Mouse (Mus musculus) c-Kit-positive CD71-positive TER-119-negative erythroid progenitor cells, embryonic 14.5 days (primary cell): ENCODE measurements around the gene Prkar1b.

Source experiments
- DNase-seq: peaks from one replicate; pipeline ENCODE4 v3.0.0-alpha.2; 2013; ENCODE audit warnings: low read depth

Prkar1b gene

DNA sequence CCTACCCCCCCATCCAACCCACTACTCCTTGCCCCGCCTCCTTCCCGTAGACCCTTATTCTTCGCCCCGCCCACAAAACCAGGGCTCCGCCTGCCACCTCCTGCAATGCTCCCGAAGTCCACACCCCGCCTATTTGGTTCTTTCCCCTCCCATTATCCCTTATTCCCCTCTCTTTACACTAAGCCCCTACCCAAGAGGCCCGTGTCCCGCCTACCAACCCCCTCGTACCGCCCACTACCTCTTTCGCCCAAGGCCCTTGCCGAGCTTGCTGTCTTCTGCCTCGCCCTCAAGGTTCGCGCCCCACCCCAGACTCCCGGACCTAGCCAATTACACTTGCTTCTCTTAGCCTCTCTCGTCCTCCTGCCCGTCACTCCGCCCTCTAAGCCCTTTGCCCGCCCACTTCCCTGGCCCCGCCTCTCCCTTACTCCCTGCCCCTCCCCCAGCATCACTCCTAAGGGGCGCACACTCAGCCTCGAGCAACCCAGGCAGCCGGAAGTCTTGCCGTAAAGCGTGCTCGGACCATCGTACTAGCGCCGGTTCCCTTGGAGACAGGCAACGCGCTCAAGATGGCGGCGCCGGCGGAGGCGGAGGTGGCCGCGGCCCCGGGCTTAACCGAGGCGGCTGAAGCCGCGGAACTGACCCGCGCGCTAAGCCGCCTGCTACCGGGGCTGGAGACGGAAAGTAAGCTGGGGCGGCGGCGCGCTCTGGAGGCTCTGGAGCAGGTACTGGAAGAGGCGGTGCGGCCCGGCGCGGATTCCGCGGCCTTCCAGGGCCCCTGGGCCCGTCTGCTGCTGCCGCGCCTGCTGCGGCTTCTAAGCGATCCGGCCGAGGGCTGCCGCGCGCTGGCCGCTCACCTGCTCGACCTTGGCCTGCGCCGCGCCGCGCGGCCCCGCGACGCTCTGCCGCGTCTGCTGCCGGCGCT lies at the start of gene Prkar1b, which contains the start of gene Dnaaf5:
Gene Prkar1b, minus strand, starts transcription at position 321 of the 922 bp plus-strand sequence.
Gene Dnaaf5, plus strand, starts transcription at position 543 of the 922 bp plus-strand sequence.
- peak; percentile 98 for DNase-seq

DNA sequence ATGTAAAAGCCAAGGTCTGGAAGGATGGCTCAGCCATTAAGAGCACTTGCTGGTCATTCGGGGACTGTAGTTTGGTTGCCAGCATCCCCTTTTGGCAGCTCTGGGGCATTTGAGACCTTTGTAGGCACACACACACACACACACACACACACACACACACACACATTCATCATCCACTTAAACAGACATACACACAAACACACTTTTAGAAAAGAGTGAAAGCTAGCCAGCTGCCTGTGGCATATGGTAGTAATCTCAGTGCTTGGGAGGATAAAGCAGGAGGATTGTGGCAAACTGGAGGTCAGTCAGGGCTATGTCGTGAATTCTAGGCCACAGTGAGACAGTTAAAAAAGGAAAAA lies 49.8 kb upstream of the Prkar1b start:
- no peak for DNase-seq

DNA sequence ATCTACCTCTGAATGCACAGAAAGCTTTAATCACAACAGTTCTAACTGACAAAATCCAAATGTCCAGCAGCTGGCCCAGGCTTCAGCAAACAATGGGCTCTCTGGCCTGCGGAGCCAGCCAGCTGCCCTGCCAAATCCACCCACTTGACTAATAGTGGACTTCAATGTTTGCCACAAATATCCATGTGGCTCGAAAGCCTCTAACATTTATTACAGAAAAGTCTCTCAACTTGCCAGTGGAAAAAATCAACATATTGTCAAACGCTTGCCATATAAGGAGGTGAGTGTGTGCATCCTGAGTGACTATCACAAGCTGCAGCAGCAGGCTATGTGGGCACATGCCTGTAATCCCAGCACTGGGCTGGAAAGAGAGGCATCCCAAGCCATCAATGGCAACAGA lies 49.0 kb upstream of the Prkar1b start:
- no peak for DNase-seq

DNA sequence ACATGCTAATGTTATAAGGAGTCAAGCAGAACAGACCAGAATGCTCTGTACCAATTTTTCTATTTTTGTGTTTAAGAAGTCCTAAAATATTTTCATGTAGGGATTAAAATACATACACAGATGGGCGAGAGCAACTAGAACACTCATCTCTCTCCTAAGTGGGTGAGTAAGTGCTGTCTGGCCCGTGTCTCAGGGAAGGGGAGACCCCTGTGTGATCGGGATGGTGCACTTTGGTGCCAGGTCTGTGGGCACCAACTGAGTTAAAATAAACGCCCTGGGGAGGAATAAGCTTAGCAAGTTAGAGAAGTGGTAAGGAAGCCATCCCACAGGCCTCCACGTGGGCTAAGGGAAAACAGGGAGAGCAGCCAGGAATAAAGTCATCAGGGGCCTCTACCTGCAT lies 41.2 kb upstream of the Prkar1b start:
- DNase-seq, result no peak

DNA sequence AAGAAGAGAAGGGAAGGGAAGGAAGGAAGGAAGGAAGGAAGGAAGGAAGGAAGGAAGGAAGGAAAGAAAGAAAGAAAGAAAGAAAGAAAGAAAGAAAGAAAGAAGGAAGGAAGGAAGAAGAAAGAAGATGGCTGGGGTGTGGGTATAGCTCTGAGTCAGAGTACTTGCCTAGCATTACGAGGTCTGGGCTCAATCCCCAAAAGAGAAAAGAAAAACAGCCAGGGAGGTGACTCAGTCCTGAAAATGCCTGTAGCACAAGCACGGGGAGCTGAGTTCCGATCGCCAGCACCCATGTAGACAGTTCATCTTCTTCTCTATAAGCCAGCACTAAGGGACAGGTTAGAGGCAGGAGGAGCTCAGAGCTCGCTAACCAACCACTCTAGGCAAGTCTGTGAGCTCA lies 39.9 kb upstream of the Prkar1b start:
- no peak for DNase-seq

DNA sequence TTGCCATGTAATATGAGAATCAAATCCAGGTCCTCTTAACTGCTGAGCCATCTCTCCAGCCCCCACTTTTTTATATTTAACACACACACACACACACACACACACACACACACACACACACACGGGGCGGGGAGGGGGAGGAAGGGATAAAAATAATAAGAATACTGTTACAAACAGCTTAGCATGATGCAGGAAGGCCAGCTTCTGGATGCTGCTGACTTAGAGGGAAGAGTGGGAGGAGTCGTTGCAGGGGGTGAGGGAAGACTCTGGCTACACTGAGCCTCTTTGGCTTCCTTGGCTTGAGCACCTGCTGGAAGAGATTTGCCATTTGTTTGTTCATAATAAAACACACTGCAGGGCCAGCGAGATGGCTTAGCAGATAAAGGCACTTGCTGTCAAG lies 35.1 kb upstream of the Prkar1b start:
- DNase-seq, result no peak

DNA sequence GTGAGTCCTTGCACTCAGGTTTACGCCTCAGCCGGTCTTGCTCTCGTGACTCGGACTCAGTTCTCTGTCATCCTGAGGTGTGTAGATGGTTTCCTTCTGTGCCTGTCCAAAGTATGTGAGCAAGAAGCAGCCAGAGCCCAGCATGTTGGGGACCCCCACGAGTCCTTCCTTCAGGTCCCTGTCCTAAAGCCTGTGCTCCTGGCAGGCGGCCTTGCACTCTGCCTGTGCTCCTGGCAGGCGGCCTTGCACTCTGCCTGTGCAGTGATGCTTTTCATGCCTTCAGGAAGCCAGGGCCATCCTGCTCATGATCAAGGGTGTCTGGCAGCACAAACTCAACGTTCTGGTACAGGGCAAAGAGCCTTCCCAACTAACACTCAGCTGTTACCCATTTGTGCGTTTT lies 33.8 kb upstream of the Prkar1b start:
- DNase-seq, result no peak

DNA sequence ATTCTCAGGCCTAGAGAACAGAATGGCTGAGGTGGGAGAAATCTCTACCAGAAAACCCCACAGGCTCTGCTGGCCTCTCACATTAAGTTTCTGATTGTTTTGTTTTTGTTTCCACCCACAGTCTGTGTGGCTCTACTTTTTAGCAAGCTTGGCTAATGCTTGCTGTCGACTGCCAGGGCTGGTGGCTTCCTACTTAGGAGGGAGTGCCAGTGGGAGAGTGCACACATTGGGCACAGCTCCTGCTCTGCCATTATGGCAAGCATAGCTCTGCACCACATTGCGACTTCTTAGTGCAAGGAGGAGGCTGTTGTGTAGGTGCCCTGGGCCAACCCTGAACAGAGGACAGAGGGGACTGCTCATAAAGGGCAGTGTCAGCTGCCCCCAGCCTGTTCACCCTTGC lies 33.3 kb upstream of the Prkar1b start:
- DNase-seq, result no peak

DNA sequence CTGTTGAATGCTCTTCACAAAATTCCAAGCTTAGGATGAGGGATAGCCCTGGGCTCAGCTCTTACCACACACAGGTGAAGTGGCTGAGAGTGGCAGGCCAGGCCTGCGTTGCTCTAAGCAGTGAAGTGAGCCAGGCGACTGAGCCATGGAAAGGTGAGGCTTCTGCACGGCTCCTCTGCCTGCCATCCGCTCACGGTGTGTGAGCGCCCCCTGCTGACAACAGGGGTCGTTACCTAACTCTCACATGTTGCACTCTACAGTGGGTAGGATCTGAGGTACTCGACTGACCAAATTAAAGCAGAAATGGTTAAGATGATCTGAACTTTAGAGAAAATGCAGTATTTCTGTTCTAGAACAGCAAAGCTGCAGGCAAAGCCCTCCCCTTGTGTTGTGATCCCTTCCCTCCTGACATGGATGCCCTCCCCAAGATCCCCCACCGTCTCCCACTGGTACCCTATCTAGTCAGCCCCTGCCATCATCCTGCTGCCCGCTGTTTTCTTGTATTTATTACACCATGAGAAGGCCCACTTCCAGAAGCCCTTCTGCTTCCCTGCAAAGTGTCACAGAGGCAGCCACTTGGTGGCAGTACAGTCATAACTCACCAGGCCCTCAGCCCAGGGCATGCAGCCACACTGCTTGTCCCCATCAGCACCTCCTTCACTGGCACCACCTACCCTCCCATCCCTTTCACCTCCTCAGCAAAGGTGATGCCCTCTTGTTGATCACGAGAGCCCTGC lies 29.3 kb upstream of the Prkar1b start:
- peak; percentile 70 for DNase-seq

DNA sequence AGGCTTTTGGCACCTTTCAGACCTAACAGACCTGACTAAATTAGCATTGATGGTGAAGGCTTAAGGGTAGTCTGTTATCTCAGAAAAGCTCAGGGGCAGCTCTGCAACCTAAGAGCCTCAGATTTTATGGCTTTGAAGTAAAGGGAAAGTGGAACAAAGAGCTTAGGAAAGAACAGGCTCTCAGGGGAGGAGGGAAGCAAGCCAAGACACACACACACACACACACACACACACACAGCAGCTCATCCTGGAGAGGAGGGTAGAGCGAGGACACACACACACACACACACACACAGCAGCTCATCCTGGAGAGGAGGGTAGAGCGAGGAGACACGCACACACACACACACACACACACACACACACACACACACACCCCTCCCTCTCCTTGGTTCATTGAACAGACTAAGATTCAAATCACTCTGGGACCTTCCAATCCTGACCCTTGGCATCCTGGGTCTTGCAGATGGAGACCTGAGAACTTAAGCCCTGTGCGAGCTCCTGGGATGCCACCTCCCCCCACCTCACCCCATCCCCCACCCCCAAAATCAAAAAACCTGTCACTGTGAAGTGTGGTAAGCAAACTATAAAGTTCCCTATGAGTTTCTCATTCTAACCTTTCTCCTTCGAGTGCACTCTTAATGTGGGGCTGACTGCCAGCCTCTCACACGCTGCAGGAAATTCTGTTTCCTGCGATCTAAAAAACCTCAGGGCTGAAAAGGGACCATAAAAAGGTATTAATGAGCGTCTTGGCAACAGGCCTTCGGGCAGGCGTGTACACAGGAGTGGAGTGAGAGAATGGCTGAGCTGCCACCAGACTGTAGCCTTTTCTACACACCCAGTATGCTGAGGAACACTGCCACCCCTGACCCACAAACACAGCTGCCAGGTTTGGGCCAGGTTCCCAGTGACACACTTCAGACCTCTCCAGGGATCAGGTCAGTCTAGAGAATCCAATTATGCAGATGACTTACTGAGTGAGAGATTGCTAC lies 25.1 kb upstream of the Prkar1b start:
- DNase-seq, result no peak

DNA sequence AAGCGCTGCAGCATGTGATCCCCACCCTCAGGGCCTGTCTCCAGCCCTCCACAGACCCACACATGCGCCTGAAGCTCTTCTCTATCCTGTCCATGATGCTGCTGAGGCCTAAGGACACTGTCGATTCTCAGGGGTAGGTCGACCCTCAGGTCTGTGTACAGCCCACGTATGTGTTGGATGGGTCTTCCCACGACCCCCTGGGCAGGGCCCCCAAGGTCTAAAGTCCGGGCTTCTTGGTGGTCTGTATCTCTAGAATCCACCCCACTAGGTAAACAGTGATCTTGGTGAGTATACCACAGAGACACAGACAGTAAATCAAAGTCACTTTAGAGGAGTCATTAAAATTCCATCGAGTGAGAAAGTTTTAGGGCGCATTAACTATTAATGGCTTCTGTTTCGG lies 24.3 kb upstream of the Prkar1b start:
- DNase-seq, result no peak

DNA sequence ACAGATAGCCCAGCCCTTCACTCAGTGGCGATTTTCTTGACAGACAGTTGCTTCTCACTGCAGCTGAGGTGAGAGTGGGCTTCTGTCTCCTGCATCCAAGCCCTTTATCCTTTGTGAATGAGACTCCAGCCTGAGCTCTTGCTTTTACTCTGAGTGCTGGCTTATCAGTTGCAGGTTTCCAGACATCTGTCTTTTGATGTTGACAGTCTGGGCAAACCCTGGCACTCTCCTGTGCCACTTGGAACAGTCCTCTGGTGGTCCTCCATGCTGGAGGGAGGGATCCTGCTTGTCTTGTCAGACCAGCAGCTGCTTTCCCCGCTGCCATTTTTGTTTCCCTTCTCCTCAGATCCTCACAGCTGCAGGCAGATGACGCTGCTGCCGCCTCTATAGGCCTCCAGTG lies 22.1 kb upstream of the Prkar1b start:
- DNase-seq, result no peak

DNA sequence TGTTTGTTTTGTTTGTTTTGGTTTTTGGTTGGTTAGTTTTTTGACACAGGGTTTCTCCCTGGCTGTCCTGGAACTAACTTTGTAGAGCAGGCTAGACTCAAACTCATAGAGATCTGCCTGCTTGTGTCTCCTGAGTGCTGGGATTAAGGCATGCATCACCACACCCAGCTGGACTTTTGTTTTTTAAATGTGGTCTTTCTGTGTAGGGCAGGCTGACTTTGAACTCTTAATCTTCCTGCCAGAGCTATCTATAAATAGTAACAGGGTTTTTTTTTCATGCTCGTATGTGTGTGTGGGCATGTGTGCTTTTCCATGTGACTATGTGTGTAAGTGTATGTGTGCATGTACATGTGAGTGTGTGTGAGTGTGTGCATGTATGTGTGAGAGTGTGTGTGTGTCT lies 17.7 kb upstream of the Prkar1b start:
- no peak for DNase-seq

DNA sequence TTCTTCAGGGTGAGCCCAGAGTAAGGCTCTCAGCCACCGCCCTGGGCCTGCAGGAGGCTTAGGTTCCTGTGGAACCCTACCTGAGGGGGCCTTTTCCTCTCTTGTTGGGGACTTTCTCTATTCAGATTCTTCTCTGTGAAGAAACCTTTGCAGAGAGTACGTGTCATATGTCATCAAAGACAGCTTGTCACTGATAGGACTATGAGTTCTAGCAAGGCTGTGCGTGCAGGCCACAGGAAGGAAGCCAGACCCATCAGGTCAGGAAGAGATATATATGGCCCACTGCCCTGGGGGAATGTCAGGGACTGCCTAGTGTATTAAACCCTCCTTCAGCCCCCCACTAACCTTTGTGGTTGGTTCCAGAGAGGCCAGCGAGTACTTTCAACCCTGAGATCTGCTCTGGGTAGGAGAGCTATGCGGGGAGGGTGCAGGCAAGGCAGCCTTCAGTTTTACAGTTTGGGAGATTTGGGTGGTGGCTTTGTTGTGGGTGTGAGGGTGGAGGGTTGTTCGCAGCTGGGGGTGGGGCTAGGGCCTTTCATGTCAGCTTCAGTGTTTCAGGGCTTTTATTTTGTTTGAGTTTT lies 17.1 kb upstream of the Prkar1b start:
- no peak for DNase-seq

DNA sequence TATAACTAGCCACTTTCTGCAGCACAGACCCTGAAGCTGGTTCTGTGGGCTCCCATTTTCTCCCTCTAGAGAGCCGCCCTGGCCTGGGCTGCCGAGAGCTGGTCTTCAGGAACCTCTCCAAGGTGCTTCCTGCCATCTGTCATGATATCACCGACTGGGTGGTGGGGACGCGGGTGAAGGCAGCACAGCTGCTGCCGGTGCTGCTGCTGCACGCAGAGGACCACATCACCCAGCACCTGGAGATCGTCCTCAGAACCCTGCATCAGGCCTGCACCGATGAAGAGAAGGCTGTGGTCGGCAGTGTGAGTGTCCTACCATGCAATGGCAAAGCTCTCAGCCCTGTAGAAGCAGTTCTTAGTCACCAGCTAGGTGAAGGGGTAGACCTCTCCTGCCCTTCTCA lies 11.8 kb upstream of the Prkar1b start:
- DNase-seq, result no peak

DNA sequence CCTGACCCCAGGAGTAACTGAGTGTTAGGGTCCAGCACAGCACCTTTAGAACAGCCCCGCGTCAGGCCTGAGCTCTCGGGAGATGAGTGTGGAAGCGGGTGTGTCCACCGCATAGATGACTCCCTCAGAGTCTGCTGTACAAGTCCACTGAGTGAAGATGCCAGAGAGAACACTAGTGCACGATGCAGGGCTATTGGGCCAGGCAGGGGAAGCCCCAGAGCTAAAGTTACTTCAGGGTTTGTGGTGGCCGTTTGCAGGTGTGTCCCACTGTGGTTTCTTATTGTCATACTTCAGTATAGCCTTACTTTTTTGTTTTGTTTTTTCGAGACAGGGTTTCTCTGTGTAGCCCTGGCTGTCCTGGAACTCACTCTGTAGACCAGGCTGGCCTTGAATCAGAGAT lies 11.1 kb upstream of the Prkar1b start:
- DNase-seq, result no peak

DNA sequence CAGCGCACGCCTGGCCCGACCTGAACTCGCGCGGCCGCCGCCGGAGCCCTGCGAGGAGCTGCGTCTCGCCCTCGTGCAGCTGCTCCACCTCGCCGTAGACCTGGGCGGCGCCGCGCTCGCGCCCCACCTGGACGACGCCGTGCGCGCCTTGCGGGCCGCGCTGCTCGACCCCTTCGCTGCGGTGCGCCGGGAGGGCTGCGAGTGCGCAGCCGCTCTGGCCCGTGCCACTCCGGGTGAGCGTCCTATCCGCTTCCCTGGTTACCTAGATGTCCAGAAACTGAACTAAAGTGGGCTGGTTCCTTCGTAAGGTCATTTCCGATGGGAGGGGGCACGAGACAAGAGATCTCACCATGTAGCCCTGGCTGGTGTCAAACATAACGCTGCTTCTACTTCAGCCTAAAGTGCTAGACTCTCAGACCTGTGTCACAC lies 816 bp upstream of the Prkar1b start:
- peak; percentile 19 for DNase-seq

DNA sequence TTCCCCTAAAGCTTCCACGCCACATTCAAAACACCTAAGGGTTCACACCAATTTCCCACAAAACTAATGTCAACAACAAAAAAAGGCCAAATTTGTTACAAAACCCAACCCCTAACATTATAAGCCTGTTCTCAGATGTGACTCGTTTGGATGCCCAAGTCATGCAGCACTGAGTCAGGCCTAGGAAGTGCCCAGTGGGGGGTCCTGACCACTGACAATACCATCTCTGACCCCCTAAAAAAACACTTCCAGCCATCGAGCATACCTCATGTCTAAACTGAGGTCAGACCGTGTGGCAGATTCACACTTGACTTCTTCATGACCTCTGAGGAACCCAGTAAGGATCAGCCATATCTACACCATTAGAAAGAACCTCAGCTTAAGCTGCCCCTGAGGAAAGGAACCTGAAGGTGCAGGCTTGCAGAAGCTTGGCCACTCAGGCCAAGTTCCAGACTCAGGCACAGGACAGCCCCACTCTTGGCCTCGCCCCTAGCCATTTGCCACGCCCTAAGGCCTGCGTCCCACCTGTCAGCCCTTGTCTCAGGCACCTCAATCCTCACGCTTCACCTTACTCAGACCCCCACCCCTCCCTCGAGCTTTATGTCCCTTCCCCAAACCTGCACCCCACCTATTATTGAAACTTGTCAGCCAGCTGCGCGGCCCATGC lies 662 bp downstream of the Prkar1b start:
- DNase-seq, result peak; percentile 30

DNA sequence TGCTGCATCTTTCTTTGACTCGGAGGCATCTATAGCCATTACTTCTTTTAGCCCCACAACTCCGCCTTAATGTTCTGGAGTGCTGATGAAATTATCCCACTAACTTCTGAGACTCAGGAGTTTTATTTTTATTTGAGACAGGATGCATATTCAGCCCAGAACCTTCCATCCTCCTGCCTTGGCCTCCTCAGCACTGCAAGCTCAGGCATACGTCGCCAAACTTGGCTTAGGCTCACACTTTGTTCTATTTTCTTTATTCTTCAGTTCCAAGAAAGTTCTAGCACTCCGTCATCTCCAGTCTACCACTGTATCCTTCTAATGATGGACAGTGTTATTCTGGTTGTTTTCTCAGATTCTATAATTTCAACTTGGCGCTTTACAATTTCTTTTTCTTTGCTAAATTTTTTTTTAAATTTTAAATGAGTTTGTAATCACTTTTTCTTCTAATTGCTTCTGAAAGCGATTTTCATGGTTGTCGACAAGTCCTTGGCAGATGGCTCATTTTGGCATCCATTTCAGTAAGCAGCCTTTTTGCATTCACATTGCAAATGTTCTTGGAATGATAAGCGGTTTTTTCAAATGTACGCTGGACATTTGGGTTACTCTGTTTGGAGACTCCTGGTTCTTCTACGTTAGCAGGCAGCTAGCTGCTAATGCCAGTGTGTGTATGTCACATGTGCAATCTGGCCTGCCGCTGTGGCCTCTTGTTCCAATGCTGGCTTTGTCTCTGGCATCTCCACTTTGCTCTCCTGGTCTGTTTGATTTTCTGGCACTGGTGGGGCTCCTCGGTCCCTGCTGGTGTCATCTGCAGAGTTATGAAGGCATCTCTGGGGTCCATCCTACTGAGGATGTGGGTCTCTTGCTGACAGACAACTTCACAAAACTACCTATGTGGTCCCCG lies 2.4 kb downstream of the Prkar1b start:
- no peak for DNase-seq

DNA sequence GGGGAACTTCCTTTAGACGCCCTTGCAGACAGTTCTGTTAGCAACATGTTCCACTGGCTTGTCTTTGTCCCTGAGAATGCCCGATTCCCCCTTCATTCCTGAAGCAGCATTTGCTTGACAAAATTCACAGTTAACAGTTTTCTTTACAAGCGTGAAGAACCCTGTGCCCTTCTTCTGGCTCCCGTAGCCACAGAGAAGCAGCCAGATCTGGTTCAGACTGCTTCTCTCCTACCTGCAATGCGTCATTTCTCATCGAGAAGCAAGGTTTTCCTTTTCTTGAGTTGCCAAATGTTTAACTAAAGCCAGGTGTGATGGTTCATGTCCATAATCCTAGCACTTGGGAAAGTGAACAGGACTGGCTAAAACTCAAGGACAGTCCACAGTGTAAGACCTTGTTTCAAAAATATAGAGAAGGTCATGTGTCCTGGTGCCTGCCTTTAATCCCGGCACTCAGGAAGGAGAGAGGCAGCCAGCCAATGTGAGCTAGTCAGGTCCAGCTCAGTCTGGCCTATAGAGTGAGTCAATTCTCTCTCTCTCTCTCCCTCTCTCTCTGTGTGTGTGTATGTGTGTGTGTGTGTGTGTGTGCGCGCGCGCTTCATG lies 3.2 kb downstream of the Prkar1b start:
- DNase-seq, result no peak
